Mouse (Mus musculus): ENCODE data around the gene Prss35.

Gene Prss35

GRCm38 (mm10) chr9:86773996-86774395 is 30.5 kb downstream of the Prss35 start:
- CTCF ChIA-PET: no interaction called here
- POLR2A ChIA-PET: interaction anchor here in 1 of 4 experiments (2.1 kb wide), 1 partner anchor 14 kb away, joined by 5 read pairs; no protein-coding TSS in a partner anchor

- ChIA-PET CTCF (no interaction called here), POLR2A (no interaction called here)
Measured at GRCm38 (mm10) chr9:86775374-86775773, 31.9 kb downstream of the Prss35 start.

DNA sequence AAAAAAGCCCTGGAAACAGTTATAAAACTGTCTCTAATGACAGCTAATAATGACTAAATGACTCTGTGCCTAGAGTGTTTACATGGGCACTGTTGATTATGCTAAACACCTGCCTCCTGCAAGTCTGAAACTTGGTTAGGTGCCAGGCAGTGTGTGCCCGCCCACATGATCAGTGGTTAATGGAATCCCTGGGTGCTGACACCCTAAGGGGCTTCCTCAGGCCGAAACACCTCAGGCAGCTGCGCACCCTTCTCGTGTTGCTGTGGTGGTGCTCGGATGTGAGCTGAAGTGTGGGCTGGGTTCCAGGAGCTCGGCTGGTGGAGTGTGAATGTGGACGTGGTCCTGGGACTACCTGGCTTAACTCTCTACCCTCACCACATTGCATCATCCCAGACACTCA is 33.9 kb downstream of the Prss35 start:
- CTCF ChIA-PET: interaction anchor here in 1 of 4 experiments (1.0 kb wide), 1 partner anchor 17 kb away, joined by 3 read pairs; no protein-coding TSS in a partner anchor

GRCm38 (mm10) chr9:86778212-86778611 is 34.8 kb downstream of the Prss35 start:
- ChIA-PET CTCF (no interaction called here), POLR2A (interaction anchor here in 1 of 4 experiments (1.6 kb wide), 1 partner anchor 12 kb away, joined by 3 read pairs; no protein-coding TSS in a partner anchor)

More for the DNA sequence above, 33.9 kb downstream of the Prss35 start:
- POLR2A ChIA-PET: interaction anchor here in 1 of 4 experiments (1.0 to 1.6 kb wide), 3 partner anchors 11 to 184 kb away, joined by 3 read pairs; no protein-coding TSS in a partner anchor

GRCm38 (mm10) chr9:86781426-86781825 is 38.0 kb downstream of the Prss35 start:
- ChIA-PET CTCF (no interaction called here), POLR2A (no interaction called here)

DNA sequence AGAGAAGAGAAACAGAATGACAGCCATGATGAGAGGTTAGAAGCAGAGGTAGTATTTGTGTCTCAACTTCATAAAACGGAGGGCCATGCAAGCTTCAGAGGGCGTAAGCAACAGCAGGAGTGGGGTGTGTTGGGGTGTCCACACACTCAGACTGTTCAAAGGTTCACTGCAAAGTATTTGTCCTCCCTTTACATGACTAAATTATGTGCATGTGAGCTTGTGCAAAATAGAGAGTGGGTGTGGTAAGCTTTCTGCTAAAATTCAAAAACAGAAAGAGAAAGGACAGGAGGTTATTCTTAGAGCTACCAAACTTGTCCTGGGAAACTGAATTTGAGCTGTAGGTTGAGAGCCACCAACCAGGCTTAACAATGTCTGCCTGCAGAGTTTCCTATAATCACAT is 39.4 kb downstream of the Prss35 start:
- ChIA-PET CTCF (interaction anchor here in 2 of 4 experiments (1.0 to 1.5 kb wide), 2 partner anchors 17 to 18 kb away, joined by 3 to 5 read pairs; no protein-coding TSS in a partner anchor), POLR2A (no interaction called here)

DNA sequence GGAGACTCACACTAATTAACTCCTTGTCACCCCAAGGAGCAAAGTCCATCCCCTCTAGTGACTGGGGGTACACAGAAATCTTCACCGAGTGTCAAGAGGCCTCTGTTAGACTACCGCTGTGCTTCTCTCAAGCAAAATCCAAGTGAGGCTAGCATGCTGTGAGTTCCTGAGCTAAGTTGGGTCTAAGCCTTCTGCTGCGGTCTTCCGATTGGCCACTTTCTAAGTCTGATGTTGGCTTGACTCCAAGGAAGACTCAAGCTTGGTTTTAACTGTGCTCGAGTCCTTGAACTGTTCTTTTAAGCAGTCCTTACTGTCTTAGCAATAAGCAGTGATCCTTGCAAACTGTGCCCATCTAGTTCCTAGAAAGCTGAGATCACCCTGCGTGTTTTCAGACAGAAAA is 45.7 kb downstream of the Prss35 start:
- ChIA-PET CTCF (interaction anchor here in 1 of 4 experiments (0.5 kb wide), 1 partner anchor 196 kb away, joined by 3 read pairs; no protein-coding TSS in a partner anchor), POLR2A (interaction anchor here in 2 of 4 experiments (0.5 to 1.1 kb wide), 2 partner anchors 17 to 1734 kb away, joined by 3 read pairs; no protein-coding TSS in a partner anchor)

DNA sequence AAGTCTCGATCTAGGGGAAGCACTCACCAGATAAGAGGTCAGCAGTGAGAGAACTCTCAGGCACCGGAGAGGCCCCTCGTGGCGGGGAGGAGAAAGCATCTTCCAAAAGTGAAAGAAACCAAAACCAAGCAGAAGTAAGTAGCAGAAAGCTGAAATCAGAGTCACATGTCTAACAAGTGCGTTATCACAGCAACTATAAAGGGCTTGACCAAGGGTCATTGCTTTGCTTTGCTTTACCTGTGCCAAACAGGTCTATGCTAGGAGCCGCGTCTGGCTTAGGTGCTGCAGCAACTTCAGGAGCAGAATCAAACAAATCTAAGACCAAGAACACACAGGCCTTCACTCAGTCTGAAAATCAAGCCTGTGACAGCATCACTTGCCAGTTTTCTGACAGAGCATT is 48.5 kb downstream of the Prss35 start:
- CTCF ChIA-PET: interaction anchor here in 2 of 4 experiments (0.7 to 0.8 kb wide), 2 partner anchors 8 to 198 kb away, joined by 3 to 4 read pairs; no protein-coding TSS in a partner anchor
- POLR2A ChIA-PET: interaction anchor here in 1 of 4 experiments (0.8 kb wide), 1 partner anchor 21 kb away, joined by 3 read pairs; no protein-coding TSS in a partner anchor

DNA sequence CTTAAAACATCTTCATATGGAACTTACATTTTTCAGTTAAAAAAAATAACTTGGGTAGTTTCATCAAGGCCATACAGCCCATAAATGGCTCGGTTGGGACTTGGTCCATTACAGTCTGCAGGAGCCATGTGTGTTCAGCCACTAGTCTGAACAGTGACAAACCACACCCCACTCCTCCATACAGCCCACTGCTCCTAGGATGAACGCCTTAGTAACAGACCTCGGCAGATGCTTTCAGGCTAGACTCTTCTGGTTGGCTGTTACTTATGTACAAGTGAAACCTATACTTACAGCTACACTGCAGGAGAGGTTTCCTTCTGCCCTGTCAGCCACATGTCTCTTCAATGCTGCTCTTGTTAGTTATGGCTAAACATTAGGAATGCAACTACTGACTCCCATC is 51.8 kb downstream of the Prss35 start:
- CTCF ChIA-PET: no interaction called here
- POLR2A ChIA-PET: no interaction called here

- CTCF ChIA-PET: no interaction called here
- POLR2A ChIA-PET: no interaction called here
Measured at GRCm38 (mm10) chr9:86797553-86797952, 54.1 kb downstream of the Prss35 start.

DNA sequence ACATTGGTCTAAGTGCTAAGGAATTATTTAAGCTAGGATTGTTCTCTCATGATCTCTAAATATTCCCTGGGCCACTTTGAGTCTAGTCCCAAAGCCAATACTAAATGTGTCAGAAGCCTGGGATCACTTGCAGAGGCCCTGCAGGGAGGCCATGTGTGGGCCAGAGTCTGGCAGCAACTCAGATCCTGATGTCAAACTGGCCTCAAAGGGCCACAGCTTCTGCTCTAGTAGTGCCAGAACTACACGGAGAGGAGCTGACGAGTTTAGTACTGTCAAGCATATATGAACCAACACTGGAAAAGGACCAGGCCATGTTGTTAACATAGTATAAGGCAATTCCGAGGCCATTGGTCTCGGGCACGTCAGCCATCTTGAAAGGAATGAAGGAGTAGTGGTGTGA is 54.7 kb downstream of the Prss35 start:
- ChIA-PET POLR2A (interaction anchor here in 1 of 4 experiments (1.0 kb wide), 1 partner anchor 227 kb away, joined by 7 read pairs; the partner anchor contains the start of genes Pgm3 and Rwdd2a), CTCF (interaction anchor here in 1 of 4 experiments (1.3 kb wide), 1 partner anchor 204 kb away, joined by 6 read pairs; no protein-coding TSS in a partner anchor)

DNA sequence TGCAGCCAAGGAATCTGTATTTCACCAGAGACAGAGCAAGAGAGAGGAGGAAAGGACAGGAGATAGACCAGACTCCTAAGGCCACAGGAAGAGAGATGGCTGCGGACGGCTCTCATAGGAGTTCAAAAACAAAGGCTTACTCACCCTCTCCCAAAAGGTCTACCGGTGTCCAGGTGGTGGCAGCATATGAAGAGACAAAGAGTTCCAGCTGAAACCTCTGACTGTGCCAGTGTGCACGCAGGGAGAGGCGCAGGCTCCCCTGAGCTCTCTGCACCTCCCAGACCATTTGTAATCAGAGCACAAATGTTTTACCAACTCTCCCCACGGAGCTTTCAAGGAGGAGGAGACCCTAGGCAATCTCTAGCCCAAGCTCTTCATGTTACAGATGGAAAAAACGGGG is 55.2 kb downstream of the Prss35 start:
- ChIA-PET POLR2A (interaction anchor here in 2 of 4 experiments (0.7 to 1.0 kb wide), 2 partner anchors 72 to 227 kb away, joined by 3 to 7 read pairs; partner anchors contain the start of genes Pgm3 (in 1 of the 2) and Rwdd2a (in 1 of the 2)), CTCF (interaction anchor here in 3 of 4 experiments (0.8 to 1.3 kb wide), 3 partner anchors 53 to 539 kb away, joined by 3 to 6 read pairs (median 3); no protein-coding TSS in a partner anchor)

- POLR2A ChIA-PET: interaction anchor here in 2 of 4 experiments (0.7 to 1.0 kb wide), 2 partner anchors 72 to 228 kb away, joined by 3 to 7 read pairs; partner anchors contain the start of genes Pgm3 (in 1 of the 2) and Rwdd2a (in 1 of the 2)
Measured at GRCm38 (mm10) chr9:86799099-86799498, 55.6 kb downstream of the Prss35 start.

DNA sequence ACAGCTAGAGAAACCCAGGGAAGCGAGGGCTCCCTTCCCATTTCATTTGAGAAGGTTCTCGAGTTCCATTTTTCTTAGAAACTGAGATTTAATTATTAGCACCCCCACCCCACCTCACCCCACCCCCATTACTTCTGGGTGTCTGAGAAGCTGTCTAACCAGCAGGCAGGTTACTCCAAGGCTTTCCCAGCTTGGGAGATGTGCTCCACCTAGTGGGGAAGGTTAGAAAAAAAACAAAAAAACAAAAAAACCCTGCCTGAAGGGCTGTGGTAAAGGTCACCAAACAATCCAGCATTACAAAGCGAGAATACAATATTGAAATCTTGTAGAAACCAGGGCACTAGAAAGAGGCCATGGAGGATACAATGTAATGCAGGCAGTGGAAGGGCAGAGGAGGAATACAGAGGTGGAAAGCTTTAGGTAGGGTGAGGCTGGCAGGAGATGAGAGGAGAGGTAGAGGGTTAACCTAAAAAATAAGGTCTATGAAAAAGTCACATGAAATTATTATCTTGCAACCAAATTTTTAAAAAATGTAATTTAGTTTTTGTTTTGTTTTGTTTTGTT is 57.2 kb downstream of the Prss35 start:
- POLR2A ChIA-PET: interaction anchor here in 2 of 4 experiments (0.6 to 1.7 kb wide), 5 partner anchors 17 to 526 kb away, joined by 3 to 9 read pairs (median 3); no protein-coding TSS in a partner anchor
- CTCF ChIA-PET: interaction anchor here (0.5 to 1.4 kb wide), 22 partner anchors 9 to 1953 kb away, joined by 3 to 13 read pairs (median 4); partner anchors contain the start of gene Dop1a (in 1 of the 4)

More at GRCm38 (mm10) chr9:86799099-86799498, 55.6 kb downstream of the Prss35 start:
- CTCF ChIA-PET: interaction anchor here in 3 of 4 experiments (0.8 to 1.3 kb wide), 3 partner anchors 53 to 538 kb away, joined by 3 to 6 read pairs (median 3); no protein-coding TSS in a partner anchor
